Mouse (Mus musculus) limb, embryonic 12.5 days (tissue): ENCODE data around the gene Tedc1. TPM values are rescaled to one million over a fixed set of nuclear protein-coding genes. Genes with fewer than 3 reads are reported as not detected.

Experiments
- ATAC-seq: fragments of 200-750 bp; cut with Nextera tagmentation; 2 replicates; pipeline ENCODE4 v1.8.0; 2017; ENCODE audit warnings: low read depth, moderate TSS enrichment; ENCODE audit not compliant: insufficient number of reproducible peaks, insufficient read depth, low FRiP score, low TSS enrichment
- H3K27ac ChIP-seq: fragments of 300-500 bp; sonication (generic); 2 replicates; pipeline ENCODE4 v1.5.1; 2016; ENCODE audit warnings: mild to moderate bottlenecking, moderate library complexity
- H3K27me3 ChIP-seq: fragments of 300-500 bp; sonication (generic); 2 replicates; pipeline ENCODE4 v1.6.1; 2016; ENCODE audit warnings: mild to moderate bottlenecking, moderate library complexity
- H3K36me3 ChIP-seq: fragments of 300-500 bp; sonication (generic); 2 replicates; pipeline ENCODE4 v1.6.1; 2016; ENCODE audit warnings: mild to moderate bottlenecking, moderate library complexity
- H3K4me1 ChIP-seq: fragments of 300-500 bp; sonication (generic); replicated peaks from 2 replicates; pipeline ENCODE4 v1.6.1; 2016
- H3K4me2 ChIP-seq: fragments of 300-500 bp; sonication (generic); 2 replicates; pipeline ENCODE4 v1.6.1; 2016; ENCODE audit warnings: mild to moderate bottlenecking, moderate library complexity
- H3K4me3 ChIP-seq: fragments of 300-500 bp; sonication (generic); replicated peaks from 2 replicates; pipeline ENCODE4 v1.5.1; 2016; ENCODE audit warnings: mild to moderate bottlenecking
- H3K9ac ChIP-seq: fragments of 300-500 bp; sonication (generic); replicated peaks from 2 replicates; pipeline ENCODE4 v1.6.1; 2016; ENCODE audit warnings: mild to moderate bottlenecking, moderate library complexity
- H3K9me3 ChIP-seq: fragments of 300-500 bp; sonication (generic); 2 replicates; pipeline ENCODE4 v1.6.1; 2016; ENCODE audit warnings: mild to moderate bottlenecking, moderate library complexity
- WGBS: fragments of 180-500 bp; shearing (Covaris S2); methylation state at CpG from one replicate; pipeline ENCODE4 v1.1.7; 2016; 5-methylcytosine and 5-hydroxymethylcytosine counted together
- polyA plus RNA-seq: library from polyadenylated mRNA; unstranded; fragments of >200 nt; fragmentation: Nextera tagmentation; extraction: Ambion mirVana; gene quantifications from 2 replicates; pipeline ENCODE4 v1.2.1, GENCODE M21; 2016

Tedc1 gene
- polyA plus RNA-seq, 1 experiment from 2014 or later: 44.6 TPM

DNA sequence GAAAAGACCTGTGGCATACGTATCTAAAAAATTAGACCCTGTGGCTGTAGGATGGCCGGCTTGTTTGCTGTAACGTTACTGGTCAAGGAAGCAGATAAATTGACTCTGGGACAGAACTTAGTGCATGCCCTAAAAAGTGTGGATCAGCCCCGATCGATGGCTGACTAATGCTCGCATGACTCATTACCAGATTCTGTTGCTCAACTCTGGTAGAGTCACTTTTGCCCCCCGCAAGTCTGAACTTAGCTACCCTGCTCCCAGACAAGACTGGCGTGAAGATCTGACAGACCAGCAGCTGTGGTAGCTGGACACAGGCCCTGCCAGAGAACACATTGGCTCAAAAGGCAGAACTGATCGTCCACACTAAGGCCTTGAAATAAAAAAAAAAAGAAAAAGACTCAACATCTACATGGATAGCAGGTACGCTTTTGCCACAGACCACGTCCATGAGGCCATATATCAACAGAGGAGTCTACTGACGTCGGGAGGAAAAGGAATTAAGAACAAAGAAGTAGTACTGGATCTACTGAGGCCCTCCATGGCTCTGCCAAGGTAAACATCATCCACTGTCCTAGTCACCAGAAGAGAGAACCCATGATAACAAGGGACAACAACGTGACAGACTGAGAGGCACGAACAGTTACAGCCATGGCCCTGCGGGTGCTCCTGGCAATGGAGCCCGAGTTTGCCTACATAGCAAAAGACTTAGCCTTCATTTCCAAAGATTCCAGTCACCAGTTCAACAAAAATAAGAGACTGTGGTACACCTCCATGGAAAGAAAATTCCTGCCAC lies 54.6 kb downstream of the Tedc1 start:
- H3K9ac ChIP-seq: no peak overlapping the region
- ATAC-seq: no peak
- WGBS: 88% methylated on average over 17 of the region's 17 CpGs
- H3K9me3 ChIP-seq: no peaks in the 10 kb centered on the region
- H3K27me3 ChIP-seq: no peaks in the 10 kb centered on the region
- no peaks in the 10 kb centered on the region for H3K4me1 ChIP-seq
- no peaks in the 10 kb centered on the region for H3K36me3 ChIP-seq
- H3K4me2 ChIP-seq: no peak overlapping the region
- H3K4me3 ChIP-seq: no peak overlapping the region
- no peak overlapping the region for H3K27ac ChIP-seq

DNA sequence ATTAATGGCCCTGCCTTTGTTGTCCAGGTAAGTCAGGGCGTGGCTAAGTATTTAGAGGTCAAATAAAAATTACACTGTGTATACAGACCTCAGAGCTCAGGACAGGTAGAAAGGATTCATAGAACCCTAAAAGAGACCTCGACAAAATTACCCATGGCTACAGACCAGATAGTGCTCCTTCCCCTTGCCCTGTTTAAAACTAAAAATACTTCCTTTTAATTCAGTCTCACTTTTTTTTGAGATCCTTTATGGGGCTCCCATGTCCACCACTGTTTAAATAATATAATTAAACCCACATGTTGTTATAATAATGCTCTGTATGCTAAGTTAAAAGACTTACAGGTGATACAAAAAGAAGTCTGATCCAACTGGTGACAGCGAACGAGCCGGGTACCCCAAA lies 55.6 kb downstream of the Tedc1 start:
- 79% methylated on average over 5 of the region's 5 CpGs for WGBS
- no peak for ATAC-seq
- Histone ChIP-seq H3K4me1 (no peaks in the 10 kb centered on the region), H3K9ac (no peak overlapping the region), H3K9me3 (no peaks in the 10 kb centered on the region), H3K27ac (no peak overlapping the region), H3K4me3 (no peak overlapping the region), H3K36me3 (no peaks in the 10 kb centered on the region), H3K27me3 (no peaks in the 10 kb centered on the region), H3K4me2 (no peak overlapping the region)

DNA sequence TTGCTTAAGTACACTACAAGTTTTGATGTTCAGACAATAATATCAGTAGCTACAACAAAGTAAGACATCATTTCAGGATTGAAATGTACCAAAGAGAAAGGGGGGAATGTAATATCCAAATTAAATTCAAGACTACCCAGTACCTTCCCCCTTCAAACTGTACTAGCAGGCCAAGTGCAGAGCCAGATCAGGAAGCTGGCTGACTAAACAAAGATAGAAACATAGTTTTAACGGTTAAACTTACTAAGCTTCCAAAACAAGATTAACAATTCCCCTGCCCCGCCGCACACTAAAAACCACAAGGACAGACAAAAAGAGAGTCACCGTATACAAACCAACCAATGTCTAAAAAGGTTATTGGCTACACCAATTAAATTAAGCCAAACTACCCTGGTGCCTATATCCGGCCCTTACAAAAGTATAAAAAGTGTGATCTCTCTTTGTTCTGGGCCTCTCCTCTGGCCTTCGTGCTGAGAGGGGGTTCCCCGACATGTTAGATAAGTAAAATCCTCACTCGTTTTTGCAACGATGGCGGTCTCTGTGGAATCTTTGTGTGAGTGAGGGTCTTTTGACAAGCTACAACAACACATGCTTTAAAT lies 56.2 kb downstream of the Tedc1 start:
- WGBS: 91% methylated on average over 10 of the region's 10 CpGs
- H3K27me3 ChIP-seq: no peaks in the 10 kb centered on the region
- ATAC-seq: no peak

DNA sequence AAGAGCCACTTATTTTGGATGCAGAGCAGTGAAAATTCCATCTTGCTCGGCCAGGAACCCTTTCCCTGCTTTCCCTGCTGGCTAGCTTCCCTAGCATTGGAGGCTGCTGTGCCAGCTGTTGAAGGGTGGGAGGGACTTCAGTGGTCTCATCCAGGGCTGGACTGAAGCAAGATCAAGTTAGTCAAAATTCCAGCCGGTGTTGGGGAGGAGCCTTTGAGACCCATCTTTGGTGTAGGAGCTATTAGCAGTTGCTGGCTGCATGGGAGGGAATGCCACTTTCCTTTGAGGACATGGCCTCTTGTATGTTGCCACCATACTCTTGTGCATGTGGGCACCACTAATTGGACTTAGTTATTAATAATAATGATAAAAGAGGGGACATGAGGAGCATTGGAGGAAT lies 57.0 kb downstream of the Tedc1 start:
- WGBS: 76% methylated on average over 2 of the region's 2 CpGs
- ATAC-seq: no peak
- H3K9me3 ChIP-seq: no peaks in the 10 kb centered on the region
- H3K9ac ChIP-seq: no peak overlapping the region
- H3K27ac ChIP-seq: no peak overlapping the region
- no peaks in the 10 kb centered on the region for H3K27me3 ChIP-seq
- H3K4me1 ChIP-seq: no peaks in the 10 kb centered on the region
- no peak overlapping the region for H3K4me3 ChIP-seq
- H3K4me2 ChIP-seq: no peak overlapping the region
- H3K36me3 ChIP-seq: no peaks in the 10 kb centered on the region

More for the DNA sequence above, 56.2 kb downstream of the Tedc1 start:
- no peaks in the 10 kb centered on the region for H3K36me3 ChIP-seq
- no peaks in the 10 kb centered on the region for H3K4me1 ChIP-seq
- no peak overlapping the region for H3K4me3 ChIP-seq
- no peak overlapping the region for H3K4me2 ChIP-seq
- no peak overlapping the region for H3K9ac ChIP-seq
- no peaks in the 10 kb centered on the region for H3K9me3 ChIP-seq
- no peak overlapping the region for H3K27ac ChIP-seq

DNA sequence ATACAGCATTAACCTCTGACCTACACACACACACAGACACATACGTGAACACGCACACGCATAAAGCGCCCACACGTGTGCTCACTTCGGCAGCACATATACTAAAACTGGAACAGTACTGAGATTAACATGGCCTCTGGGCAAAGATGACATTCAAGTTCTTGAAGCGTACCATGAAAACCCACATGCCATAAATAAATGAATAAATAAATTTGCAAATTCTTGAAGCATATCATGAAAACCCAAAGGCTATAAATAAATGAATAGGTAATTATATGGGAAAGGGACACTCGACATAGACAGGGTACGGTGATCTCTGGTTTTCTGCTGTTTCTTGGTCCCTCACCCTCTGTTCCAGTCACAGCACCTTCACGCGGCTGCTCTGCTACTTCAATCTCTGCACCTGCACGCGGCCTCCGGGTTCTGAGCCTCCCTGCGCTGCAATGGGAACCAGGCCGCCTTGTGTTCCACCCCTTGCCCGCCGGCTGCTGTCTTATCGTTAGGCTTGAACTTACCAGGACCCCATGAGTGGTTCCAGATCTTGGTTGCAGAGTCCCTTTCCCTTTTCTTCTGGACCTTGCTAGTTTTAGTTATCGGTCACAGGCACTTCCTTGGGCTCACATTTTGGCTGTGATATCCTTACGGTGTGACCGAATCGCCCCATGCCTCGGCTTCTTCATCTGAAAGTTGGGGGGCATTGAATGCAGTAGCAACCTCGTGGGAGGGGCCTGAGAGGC lies 58.0 kb downstream of the Tedc1 start:
- Histone ChIP-seq H3K27ac (no peak overlapping the region), H3K4me1 (no peaks in the 10 kb centered on the region), H3K36me3 (no peaks in the 10 kb centered on the region), H3K9ac (no peak overlapping the region), H3K4me2 (no peak overlapping the region), H3K4me3 (no peak overlapping the region), H3K9me3 (no peaks in the 10 kb centered on the region), H3K27me3 (no peaks in the 10 kb centered on the region)
- WGBS: 82% methylated on average over 25 of the region's 25 CpGs
- no peak for ATAC-seq

DNA sequence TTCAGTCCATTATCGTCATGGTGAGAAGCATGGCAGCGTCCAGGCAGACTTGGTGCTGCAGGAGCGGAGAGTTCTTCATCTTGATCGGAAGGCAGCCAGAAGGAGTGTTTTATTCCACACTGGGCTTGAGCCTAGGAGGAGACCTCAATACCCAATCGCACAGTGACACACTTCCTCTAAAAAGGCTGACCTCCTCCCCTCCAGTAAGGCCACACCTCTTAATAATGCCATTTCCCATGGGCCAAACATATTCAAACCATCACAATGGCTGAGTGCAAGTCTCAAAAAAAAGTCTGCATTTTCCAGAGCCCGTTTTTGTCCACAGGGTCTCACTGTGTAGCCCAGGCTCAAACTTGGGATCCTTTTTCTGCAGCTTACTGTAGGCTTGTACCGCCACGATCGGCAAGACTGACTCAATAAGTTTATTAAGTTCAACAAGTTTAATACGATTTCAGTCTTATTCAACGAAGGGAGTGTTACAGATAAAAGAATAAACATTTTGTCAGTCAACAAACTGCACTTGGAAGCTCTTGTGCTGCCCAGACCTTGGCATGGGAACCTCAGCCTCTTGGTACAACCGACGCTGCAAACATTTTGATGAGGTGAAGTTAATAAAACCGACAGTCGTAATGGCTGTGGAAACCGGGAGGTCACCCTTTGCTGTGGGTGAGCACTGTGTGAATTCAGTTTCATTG lies 58.9 kb downstream of the Tedc1 start:
- H3K9ac ChIP-seq: no peak overlapping the region
- no peaks in the 10 kb centered on the region for H3K27me3 ChIP-seq
- H3K9me3 ChIP-seq: no peaks in the 10 kb centered on the region
- no peak overlapping the region for H3K4me3 ChIP-seq
- no peak overlapping the region for H3K4me2 ChIP-seq
- 82% methylated on average over 16 of the region's 16 CpGs for WGBS
- no peak overlapping the region for H3K27ac ChIP-seq
- no peaks in the 10 kb centered on the region for H3K4me1 ChIP-seq
- no peak for ATAC-seq
- H3K36me3 ChIP-seq: no peaks in the 10 kb centered on the region

Other genes with a start within 250 kb of the Tedc1 start
- 6.4 and 6.8 TPM in 2 replicates for gene Jag2, start 226.6 kb upstream of the Tedc1 start, polyA plus RNA-seq
- 81.6 and 95.2 TPM in 2 replicates for gene Nudt14, start 214.3 kb upstream of the Tedc1 start, polyA plus RNA-seq
- 25.7 and 29.1 TPM in 2 replicates for gene Btbd6, start 179.9 kb upstream of the Tedc1 start, polyA plus RNA-seq
- 76.0 and 83.0 TPM in 2 replicates for gene Brf1, start 155.7 kb upstream of the Tedc1 start, polyA plus RNA-seq
- 15.8 and 17.9 TPM in 2 replicates for gene Pacs2, start 141.9 kb upstream of the Tedc1 start, polyA plus RNA-seq
- gene Tex22, start 81.9 kb upstream of the Tedc1 start, polyA plus RNA-seq: not detected in 2 replicates
- 19.3 and 20.5 TPM in 2 replicates for gene Mta1, start 58.1 kb upstream of the Tedc1 start, polyA plus RNA-seq
- gene Crip2, start 16.2 kb upstream of the Tedc1 start, polyA plus RNA-seq: 51.4 and 53.7 TPM in 2 replicates
- 71.0 and 73.2 TPM in 2 replicates for gene Crip1, start 10.1 kb upstream of the Tedc1 start, polyA plus RNA-seq
- gene Tmem121, start 29.5 kb downstream of the Tedc1 start, polyA plus RNA-seq: 17.5 and 18.7 TPM in 2 replicates